Mouse (Mus musculus) heart, postnatal 0 days (tissue): Measurements from ENCODE around the gene Smad3. TPM values are rescaled to one million over a fixed set of nuclear protein-coding genes. Genes with fewer than 3 reads are reported as not detected.
A peak's percentile ranks its signal among the peaks of the same experiment; 100 is the strongest.

Experiments used
- ATAC-seq: fragments of 200-750 bp; cut with Nextera tagmentation; 2 replicates; pipeline ENCODE4 v1.8.0; 2017; ENCODE audit warnings: low read depth, moderate number of reproducible peaks, moderate library complexity; ENCODE audit not compliant: insufficient read depth
- DNase-seq: peaks from one replicate; pipeline ENCODE4 v3.0.0-alpha.2; 2016; ENCODE audit warnings: low spot score
- H3K27ac ChIP-seq: fragments of 300-500 bp; sonication (generic); 2 replicates; pipeline ENCODE4 v1.5.1; 2014; ENCODE audit warnings: low read depth, mild to moderate bottlenecking
- H3K27me3 ChIP-seq: fragments of 300-500 bp; sonication (generic); 2 replicates; pipeline ENCODE4 v1.6.1; 2014; ENCODE audit warnings: low read length, mixed read lengths; ENCODE audit not compliant: control insufficient read depth, insufficient read depth
- H3K36me3 ChIP-seq: fragments of 300-500 bp; sonication (generic); replicated peaks from 2 replicates; pipeline ENCODE4 v1.6.1; 2014; ENCODE audit warnings: low read length, mixed read lengths; ENCODE audit not compliant: control insufficient read depth, insufficient read depth
- H3K4me1 ChIP-seq: fragments of 300-500 bp; sonication (generic); 2 replicates; pipeline ENCODE4 v1.6.1; 2014; ENCODE audit warnings: antibody characterized with exemption; ENCODE audit not compliant: control insufficient read depth, insufficient read depth
- H3K4me2 ChIP-seq: fragments of 300-500 bp; sonication (generic); 2 replicates; pipeline ENCODE4 v1.6.1; 2014; ENCODE audit warnings: low read depth, mild to moderate bottlenecking, low read length, moderate library complexity
- H3K4me3 ChIP-seq: fragments of 300-500 bp; sonication (generic); 2 replicates; pipeline ENCODE4 v1.5.1; 2014; ENCODE audit warnings: low read depth, low read length
- H3K9ac ChIP-seq: fragments of 300-500 bp; sonication (generic); replicated peaks from 2 replicates; pipeline ENCODE4 v1.6.1; 2014; ENCODE audit warnings: low read depth, low read length, mixed read lengths
- H3K9me3 ChIP-seq: fragments of 300-500 bp; sonication (generic); replicated peaks from 2 replicates; pipeline ENCODE4 v1.6.1; 2016; ENCODE audit warnings: low read length; ENCODE audit not compliant: control insufficient read depth
- CTCF ChIP-seq: IDR thresholded peaks from 2 replicates; pipeline ENCODE4 v1.5.1; 2016; ENCODE audit warnings: antibody characterized with exemption, control low read depth, low read depth
- EP300 ChIP-seq: IDR thresholded peaks from 2 replicates; pipeline ENCODE4 v1.6.1; 2016; ENCODE audit warnings: antibody characterized with exemption, low read depth
- WGBS: fragments of 180-500 bp; shearing (Covaris S2); extraction: QIAGEN DNeasy Blood & Tissue Kit; methylation state at CpG from one replicate; pipeline ENCODE4 v1.1.7; 2014; 5-methylcytosine and 5-hydroxymethylcytosine counted together
- polyA plus RNA-seq: library from polyadenylated mRNA; unstranded; fragments of >200 nt; fragmentation: Nextera tagmentation; extraction: Ambion mirVana; gene quantifications from 2 replicates; pipeline ENCODE4 v1.2.1, GENCODE M21; 2015
- total RNA-seq: library from RNA; depleted of rRNA; stranded (reverse); fragments of >200 nt; gene quantifications from 2 replicates; pipeline ENCODE4 v1.2.3, GENCODE M21; 2014; ENCODE audit warnings: low replicate concordance

Smad3 gene
- total and polyA plus RNA-seq, 2 experiments from 2014 or later: 6.0 to 30.2 TPM

GRCm38 (mm10) chr9:63699145-63699544, 58.6 kb downstream of the Smad3 start:
- no peak overlapping the region for H3K4me2 ChIP-seq
- no peak overlapping the region; the same call in 1 of the 2 replicates for H3K27ac ChIP-seq
- 53% methylated on average over 4 of the region's 4 CpGs for WGBS
- DNase-seq (no peak), ATAC-seq (no peak)
- H3K4me1 ChIP-seq: peaks cover 44% of the 10 kb centered on the region
- H3K27me3 ChIP-seq: no peaks in the 10 kb centered on the region
- TF ChIP-seq CTCF (no peak), EP300 (no peak)
- no peaks in the 10 kb centered on the region for H3K9me3 ChIP-seq
- H3K36me3 ChIP-seq: no peaks in the 10 kb centered on the region
- H3K9ac ChIP-seq: no peak overlapping the region
- no peak overlapping the region for H3K4me3 ChIP-seq

GRCm38 (mm10) chr9:63698320-63699045, 59.3 kb downstream of the Smad3 start:
- peaks cover 43% of the 10 kb centered on the region for H3K4me1 ChIP-seq
- no peak overlapping the region for H3K9ac ChIP-seq
- H3K4me3 ChIP-seq: no peak overlapping the region
- no peaks in the 10 kb centered on the region for H3K36me3 ChIP-seq
- no peak for TF ChIP-seq EP300
- TF ChIP-seq CTCF: no peak
- ATAC-seq (0 out of 2 replicates have a peak, but pooled peaks have one; percentile 14), DNase-seq (no peak)
- no peak overlapping the region for H3K4me2 ChIP-seq
- no peaks in the 10 kb centered on the region for H3K9me3 ChIP-seq
- 57% methylated on average over 7 of the region's 7 CpGs for WGBS
- no peak overlapping the region; the same call in 1 of the 2 replicates for H3K27ac ChIP-seq
- no peaks in the 10 kb centered on the region for H3K27me3 ChIP-seq

GRCm38 (mm10) chr9:63697606-63698005, 60.2 kb downstream of the Smad3 start:
- H3K4me1 ChIP-seq: peaks cover 39% of the 10 kb centered on the region
- no peak for DNase-seq
- ATAC-seq: no peak
- no peak overlapping the region for H3K4me2 ChIP-seq
- TF ChIP-seq CTCF (no peak), EP300 (no peak)
- no peak overlapping the region; the same call in 1 of the 2 replicates for H3K27ac ChIP-seq
- H3K27me3 ChIP-seq: no peaks in the 10 kb centered on the region
- H3K4me3 ChIP-seq: no peak overlapping the region
- no peak overlapping the region for H3K9ac ChIP-seq
- H3K9me3 ChIP-seq: no peaks in the 10 kb centered on the region
- WGBS: 23% methylated on average over 5 of the region's 5 CpGs
- H3K36me3 ChIP-seq: no peaks in the 10 kb centered on the region

GRCm38 (mm10) chr9:63696463-63697105, 61.2 kb downstream of the Smad3 start:
- H3K9ac ChIP-seq: 0 out of 2 replicates have a peak overlapping the region, but pooled peaks have one; percentile 1
- ATAC-seq: 0 out of 2 replicates have a peak, but pooled peaks have one; percentile 38

GRCm38 (mm10) chr9:63691960-63692359, 65.8 kb downstream of the Smad3 start:
- no peak for DNase-seq
- Histone ChIP-seq H3K27me3 (no peaks in the 10 kb centered on the region), H3K36me3 (no peaks in the 10 kb centered on the region), H3K4me2 (no peak overlapping the region), H3K27ac (no peak overlapping the region), H3K4me3 (no peak overlapping the region), H3K9ac (no peak overlapping the region), H3K4me1 (peaks cover 19% of the 10 kb centered on the region), H3K9me3 (no peaks in the 10 kb centered on the region)
- 27% methylated on average over 2 of the region's 2 CpGs for WGBS
- no peak for ATAC-seq
- TF ChIP-seq EP300 (no peak), CTCF (no peak)

More at GRCm38 (mm10) chr9:63696463-63697105, 61.2 kb downstream of the Smad3 start:
- H3K4me1 ChIP-seq: peaks cover 40% of the 10 kb centered on the region
- H3K27me3 ChIP-seq: no peaks in the 10 kb centered on the region
- WGBS: 50% methylated on average over 10 of the region's 10 CpGs
- H3K9me3 ChIP-seq: no peaks in the 10 kb centered on the region
- no peak for DNase-seq
- TF ChIP-seq CTCF: no peak
- no peak for TF ChIP-seq EP300
- no peaks in the 10 kb centered on the region for H3K36me3 ChIP-seq
- H3K27ac ChIP-seq: no peak overlapping the region; the same call in 1 of the 2 replicates
- no peak overlapping the region for H3K4me2 ChIP-seq
- no peak overlapping the region for H3K4me3 ChIP-seq
